Mouse (Mus musculus) CH12.LX (cell line): ENCODE data around the gene Rprd1b. TPM values are rescaled to one million over a fixed set of nuclear protein-coding genes. Genes with fewer than 3 reads are reported as not detected.

Source experiments
- DNase-seq: peaks from one replicate; pipeline ENCODE4 v3.0.0-alpha.2; 2013; ENCODE audit errors: extremely low read depth
- H3K27ac ChIP-seq: 2 replicates; pipeline ENCODE4 v1.5.1; 2012; ENCODE audit warnings: low read depth, mild to moderate bottlenecking, control low read depth, moderate library complexity; ENCODE audit not compliant: insufficient read depth
- H3K27me3 ChIP-seq: replicated peaks from 2 replicates; pipeline ENCODE3; 2012; ENCODE audit warnings: inconsistent platforms
- H3K36me3 ChIP-seq, 2 experiments: replicated peaks in 1 of 2; 2 replicates each; pipeline versions ENCODE3 to v1.6.1; 2012; ENCODE audit warnings: inconsistent platforms in 1 of 2, low read length in 1 of 2, mild to moderate bottlenecking in 1 of 2, mixed read lengths in 1 of 2, moderate library complexity in 1 of 2; ENCODE audit not compliant: control insufficient read depth in 1 of 2, insufficient read depth in 1 of 2
- H3K4me1 ChIP-seq, 2 experiments: 2 replicates each; pipeline ENCODE4 v1.6.1; 2012; ENCODE audit warnings: inconsistent platforms in 1 of 2, moderate library complexity in 1 of 2; ENCODE audit not compliant: insufficient read depth in 2 of 2, control insufficient read depth in 1 of 2
- H3K4me2 ChIP-seq: 2 replicates; pipeline ENCODE4 v1.6.1; 2012; ENCODE audit warnings: low read depth, mild to moderate bottlenecking, control low read depth; ENCODE audit not compliant: poor library complexity, insufficient read depth, severe bottlenecking
- H3K4me3 ChIP-seq, 3 experiments: fragments of 150-350 bp in 1 of 3; sonication (generic) in 1 of 3; replicated peaks in 1 of 3; 2 replicates each; pipeline versions ENCODE3 to v1.5.1; 2011 to 2012; ENCODE audit warnings: low read depth in 2 of 3, low read length in 2 of 3, mild to moderate bottlenecking in 2 of 3, moderate library complexity in 2 of 3, control low read depth in 1 of 3, improper control_type of control experiment in 1 of 3, inconsistent platforms in 1 of 3, mixed read lengths in 1 of 3; ENCODE audit not compliant: poor library complexity in 1 of 3
- H3K79me2 ChIP-seq: replicated peaks from 2 replicates; pipeline ENCODE4 v1.6.1; 2012; ENCODE audit warnings: mild to moderate bottlenecking, moderate library complexity; ENCODE audit not compliant: control insufficient read depth, poor library complexity, insufficient read depth, severe bottlenecking; ENCODE audit errors: extremely low read depth
- H3K9ac ChIP-seq: 2 replicates; pipeline ENCODE4 v1.6.1; 2012; ENCODE audit warnings: low read depth, mild to moderate bottlenecking, control low read depth, moderate library complexity; ENCODE audit not compliant: insufficient read depth
- H3K9me3 ChIP-seq: replicated peaks from 2 replicates; pipeline ENCODE3; 2012; ENCODE audit warnings: low read length, inconsistent platforms, mixed read lengths
- BHLHE40 ChIP-seq: IDR thresholded peaks from 2 replicates; pipeline ENCODE4 v1.6.1; 2011; ENCODE audit warnings: mild to moderate bottlenecking, low read depth, low read length, improper control_type of control experiment
- CHD1 ChIP-seq: IDR thresholded peaks from 2 replicates; pipeline ENCODE4 v1.6.1; 2012; ENCODE audit warnings: low read depth, low read length, improper control_type of control experiment, inconsistent platforms
- CHD2 ChIP-seq: IDR thresholded peaks from 2 replicates; pipeline ENCODE4 v1.6.1; 2011; ENCODE audit warnings: low read length, improper control_type of control experiment
- E2F4 ChIP-seq: IDR thresholded peaks from 2 replicates; pipeline ENCODE4 v1.6.1; 2011; ENCODE audit warnings: low read depth, low read length, improper control_type of control experiment; ENCODE audit not compliant: insufficient replicate concordance
- ELF1 ChIP-seq: IDR thresholded peaks from 2 replicates; pipeline ENCODE4 v1.6.1; 2014; ENCODE audit warnings: low read depth, mild to moderate bottlenecking, inconsistent platforms, low read length, improper control_type of control experiment
- EP300 ChIP-seq: IDR thresholded peaks from 2 replicates; pipeline ENCODE4 v1.6.1; 2011; ENCODE audit warnings: low read length, improper control_type of control experiment
- GABPA ChIP-seq: IDR thresholded peaks from 2 replicates; pipeline ENCODE4 v1.6.1; 2012; ENCODE audit warnings: low read depth, low read length, improper control_type of control experiment, inconsistent platforms; ENCODE audit not compliant: insufficient replicate concordance
- HCFC1 ChIP-seq: IDR thresholded peaks from 2 replicates; pipeline ENCODE4 v1.6.1; 2012; ENCODE audit warnings: low read depth, mild to moderate bottlenecking, inconsistent platforms, low read length, improper control_type of control experiment
- IRF4 ChIP-seq: IDR thresholded peaks from 2 replicates; pipeline ENCODE4 v1.6.1; 2014; ENCODE audit warnings: low read depth, mild to moderate bottlenecking, inconsistent platforms, low read length, improper control_type of control experiment
- JUND ChIP-seq: conservative IDR thresholded peaks from 2 replicates; pipeline ENCODE4 v1.6.1; 2011; ENCODE audit warnings: low read depth, low read length, improper control_type of control experiment
- KAT2A ChIP-seq: IDR thresholded peaks from 2 replicates; pipeline ENCODE4 v1.6.1; 2012; ENCODE audit warnings: low read length, improper control_type of control experiment, inconsistent platforms; ENCODE audit not compliant: insufficient replicate concordance
- MAX ChIP-seq: IDR thresholded peaks from 2 replicates; pipeline ENCODE4 v1.6.1; 2011; ENCODE audit warnings: low read length, improper control_type of control experiment
- MXI1 ChIP-seq: IDR thresholded peaks from 2 replicates; pipeline ENCODE4 v1.6.1; 2011; ENCODE audit warnings: mild to moderate bottlenecking, low read depth, low read length, improper control_type of control experiment
- MYC ChIP-seq: IDR thresholded peaks from 2 replicates; pipeline ENCODE4 v1.6.1; 2011; ENCODE audit warnings: low read depth, mild to moderate bottlenecking, improper control_type of control experiment, low read length
- NELFE ChIP-seq: IDR thresholded peaks from 2 replicates; pipeline ENCODE4 v1.6.1; 2011; ENCODE audit warnings: low read depth, low read length, improper control_type of control experiment
- POLR2AphosphoS2 ChIP-seq: IDR thresholded peaks from 2 replicates; pipeline ENCODE4 v1.6.1; 2011; ENCODE audit warnings: low read depth, low read length, improper control_type of control experiment
- RCOR1 ChIP-seq: conservative IDR thresholded peaks from 2 replicates; pipeline ENCODE4 v1.6.1; 2012; ENCODE audit warnings: low read depth, mild to moderate bottlenecking, inconsistent platforms, low read length, improper control_type of control experiment
- SIN3A ChIP-seq: IDR thresholded peaks from 2 replicates; pipeline ENCODE4 v1.6.1; 2012; ENCODE audit warnings: low read length, improper control_type of control experiment, inconsistent platforms
- TCF12 ChIP-seq: IDR thresholded peaks from 2 replicates; pipeline ENCODE4 v1.6.1; 2014; ENCODE audit warnings: low read depth, mild to moderate bottlenecking, inconsistent platforms, low read length, improper control_type of control experiment
- UBTF ChIP-seq: IDR thresholded peaks from 2 replicates; pipeline ENCODE4 v1.6.1; 2012; ENCODE audit warnings: low read depth, mild to moderate bottlenecking, inconsistent platforms, low read length, improper control_type of control experiment, moderate library complexity
- USF1 ChIP-seq: IDR thresholded peaks from 2 replicates; pipeline ENCODE4 v1.6.1; 2014; ENCODE audit warnings: low read depth, mild to moderate bottlenecking, inconsistent platforms, low read length, improper control_type of control experiment
- USF2 ChIP-seq: conservative IDR thresholded peaks from 2 replicates; pipeline ENCODE4 v1.6.1; 2011; ENCODE audit warnings: low read depth, low read length, improper control_type of control experiment
- ZC3H11A ChIP-seq: IDR thresholded peaks from 2 replicates; pipeline ENCODE4 v1.6.1; 2012; ENCODE audit warnings: low read depth, mild to moderate bottlenecking, inconsistent platforms, low read length, improper control_type of control experiment
- ZMIZ1 ChIP-seq: IDR thresholded peaks from 2 replicates; pipeline ENCODE4 v1.6.1; 2012; ENCODE audit warnings: low read depth, mild to moderate bottlenecking, inconsistent platforms, low read length, improper control_type of control experiment
- ZNF384 ChIP-seq: IDR thresholded peaks from 2 replicates; pipeline ENCODE4 v1.6.1; 2012; ENCODE audit warnings: low read depth, low read length, improper control_type of control experiment, inconsistent platforms
- dilution Hi-C: fragments of 300-500 bp; cut with MboI; formaldehyde crosslinking; loops from 2 replicates; pipeline ENCODE4 v1.14.3; 2020; ENCODE audit warnings: low sequenced_read_pairs; ENCODE audit not compliant: extremely low pct_unique_long_range_greater_than_20kb, extremely low pct_ligation_motif_present
- in situ Hi-C: fragments of 300-500 bp; cut with MboI; formaldehyde crosslinking; loops from 3 replicates; pipeline ENCODE4 v1.14.3; 2019; ENCODE audit warnings: low sequenced_read_pairs, low pct_ligation_motif_present, low pct_unique_long_range_greater_than_20kb, mixed read lengths
- polyA plus RNA-seq: library from polyadenylated mRNA; unstranded; fragments of >175 nt; gene quantifications from 2 replicates; pipeline ENCODE4 v1.2.1, GENCODE M21; 2012; ENCODE audit warnings: low read depth; ENCODE audit not compliant: insufficient read length
- total RNA-seq, 2 experiments: library from RNA; depleted of rRNA; stranded (reverse); fragments of 300-350 nt in 1 of 2; fragments of >200 nt in 1 of 2; gene quantifications; 2 replicates each; pipeline ENCODE4 v1.2.3; 2012 to 2014

Rprd1b gene
- total and polyA plus RNA-seq, 3 experiments: 11.8 to 33.1 (median 16.4) TPM

DNA sequence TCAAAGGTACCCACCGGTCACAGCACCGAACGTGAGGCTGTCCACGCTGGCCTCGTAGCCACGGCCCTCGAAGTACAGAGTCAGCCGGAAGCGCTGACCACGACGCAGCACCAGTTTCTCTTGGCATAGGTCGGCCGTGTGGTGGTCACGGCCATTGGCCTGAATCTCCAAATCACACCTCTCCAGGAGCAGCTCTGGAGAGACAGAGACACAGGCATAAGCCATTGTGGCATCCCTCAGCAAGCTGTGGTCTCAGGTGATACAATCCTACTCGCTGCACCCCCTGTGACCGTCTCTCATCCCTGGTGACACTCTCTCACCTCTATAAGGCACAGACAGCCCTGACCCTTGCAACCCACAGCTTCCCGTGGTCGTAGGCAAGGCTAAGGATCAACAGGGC is 114.7 kb downstream of the Rprd1b start:
- Histone ChIP-seq H3K4me1 (peaks cover 3 to 12% of the 10 kb centered on the region in 2 experiments; a peak in 2 of 4 replicates), H3K27me3 (peaks cover 83% of the 10 kb centered on the region), H3K9me3 (no peaks in the 10 kb centered on the region), H3K79me2 (no peaks in the 10 kb centered on the region), H3K9ac (no peak overlapping the region), H3K4me3 (no peak overlapping the region), H3K4me2 (no peak overlapping the region), H3K36me3 (no peaks in the 10 kb centered on the region), H3K27ac (no peak overlapping the region)
- TF ChIP-seq NELFE: no peak
- no peak for TF ChIP-seq ZNF384
- TF ChIP-seq MXI1: no peak
- TF ChIP-seq CHD2: no peak
- no peak for TF ChIP-seq HCFC1
- TF ChIP-seq KAT2A: no peak
- no peak for TF ChIP-seq GABPA
- no peak for TF ChIP-seq E2F4
- TF ChIP-seq USF1: no peak
- no peak for TF ChIP-seq ZC3H11A
- no peak for TF ChIP-seq TCF12
- TF ChIP-seq IRF4: no peak
- TF ChIP-seq ELF1: no peak
- TF ChIP-seq SIN3A: no peak
- TF ChIP-seq JUND: no peak
- TF ChIP-seq BHLHE40: no peak
- TF ChIP-seq MAX: no peak
- TF ChIP-seq ZMIZ1: no peak
- dilution Hi-C loops: no loop called here
- no peak for DNase-seq
- in situ Hi-C loops: no loop called here

DNA sequence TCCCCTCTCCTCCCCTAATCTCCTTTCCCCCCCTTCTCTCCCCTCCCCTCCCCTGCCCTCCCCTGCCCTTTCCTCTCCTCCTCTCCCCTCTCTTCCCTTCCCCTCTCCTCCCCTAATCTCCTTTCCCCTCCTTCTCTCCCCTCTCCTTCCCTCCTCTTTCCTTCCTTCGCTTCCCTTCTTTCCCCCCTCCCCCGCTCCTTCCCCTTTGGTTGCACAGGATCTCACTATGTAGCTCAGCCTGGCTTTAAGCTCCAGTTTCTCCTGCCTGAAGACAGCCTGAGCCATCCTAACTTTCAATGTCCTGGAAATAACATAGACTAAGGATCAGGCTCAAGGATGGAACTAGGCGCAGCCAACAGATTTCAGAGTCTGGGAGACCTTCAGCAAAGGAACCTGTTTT is 115.5 kb downstream of the Rprd1b start:
- Histone ChIP-seq H3K9me3 (no peaks in the 10 kb centered on the region), H3K79me2 (no peaks in the 10 kb centered on the region), H3K27ac (no peak overlapping the region), H3K27me3 (peaks cover 82% of the 10 kb centered on the region), H3K4me1 (peaks cover 3 to 12% of the 10 kb centered on the region in 2 experiments; a peak in 2 of 4 replicates), H3K4me2 (no peak overlapping the region), H3K36me3 (no peaks in the 10 kb centered on the region), H3K9ac (no peak overlapping the region), H3K4me3 (no peak overlapping the region)
- DNase-seq: no peak
- dilution Hi-C loops (no loop called here), in situ Hi-C loops (no loop called here)
- TF ChIP-seq USF1 (no peak), CHD1 (no peak), KAT2A (no peak), BHLHE40 (no peak), ZNF384 (no peak), MAX (no peak), EP300 (no peak), POLR2AphosphoS2 (no peak), MYC (no peak), UBTF (no peak), ZC3H11A (no peak), E2F4 (no peak), JUND (no peak), RCOR1 (no peak), USF2 (no peak)
